Mouse (Mus musculus): ENCODE data around the gene Kcnk3.

Gene Kcnk3

DNA sequence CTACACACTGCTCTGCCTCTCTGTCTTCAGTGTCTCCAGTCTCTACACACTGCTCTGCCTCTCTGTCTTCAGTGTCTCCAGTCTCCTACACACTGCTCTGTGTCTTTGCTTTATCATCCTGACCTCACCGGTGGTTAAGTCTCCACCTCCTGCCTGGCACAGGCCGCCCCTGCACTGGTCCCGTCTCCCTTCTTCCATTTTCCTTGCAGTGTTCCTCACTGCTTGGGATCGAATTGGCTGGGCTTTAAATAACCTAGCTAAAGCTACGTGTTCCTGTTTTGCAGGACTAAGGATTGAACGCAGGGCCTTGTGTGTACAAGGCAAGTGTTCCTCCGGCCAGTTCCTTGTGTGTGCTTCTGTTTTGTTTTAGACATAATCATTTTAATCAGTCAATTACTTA, 82.1 kb downstream of the Kcnk3 start:
- DNase-seq (ENCODE audit: low read depth, low spot score) = no peak

DNA sequence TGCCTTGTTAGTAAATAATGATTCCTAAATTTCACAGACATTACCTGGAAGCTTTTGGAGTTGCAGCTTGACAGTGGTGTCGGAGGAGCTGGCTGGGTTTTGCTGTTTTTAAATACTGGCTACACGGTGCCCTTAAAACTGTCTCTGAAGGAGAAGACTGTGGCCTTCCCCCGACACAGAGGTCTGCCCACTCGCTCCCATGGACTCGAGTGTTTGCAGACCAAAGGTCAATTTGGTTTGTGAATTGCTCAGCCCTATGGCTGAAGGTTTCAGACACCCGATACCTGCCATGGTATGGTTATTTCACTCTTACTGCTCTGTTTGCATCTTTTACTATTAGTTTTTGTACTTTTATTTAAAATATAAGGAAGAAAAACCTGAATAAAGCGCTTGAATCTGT, 86.0 kb downstream of the Kcnk3 start:
- no peak for DNase-seq (ENCODE audit: low read depth, low spot score)

All from mesoderm, embryonic 11.5 days (tissue).